Mouse (Mus musculus): Measurements from ENCODE around the gene Nup85.
A peak's percentile ranks its signal among the peaks of the same experiment; 100 is the strongest.

Gene Nup85

GRCm38 (mm10) chr11:115564064-115564809 is at the start of gene Nup85:
Gene Nup85 (plus strand): TSS chr11:115564434.
- H3K36me3 ChIP-seq (ENCODE audit: insufficient read depth, low read length), result peaks cover 41% of the 10 kb centered on the region
- no peak for TF ChIP-seq POU5F1 (IDR thresholded peaks at IDR 0.05; ENCODE audit: borderline replicate concordance, low read length)
- no peak for TF ChIP-seq CTCF (conservative IDR thresholded peaks at IDR 0.05; ENCODE audit: low read length)
- TF ChIP-seq NANOG (IDR thresholded peaks at IDR 0.05; ENCODE audit: borderline replicate concordance, low read length), result no peak
- no peaks in the 10 kb centered on the region for H3K27me3 ChIP-seq (ENCODE audit: insufficient read depth, low read length)
- H3K4me3 ChIP-seq (replicated peaks; ENCODE audit: low read length), result peak within 1 kb of the TSS; percentile 93
- no peaks in the 10 kb centered on the region for H3K9me3 ChIP-seq (ENCODE audit: low read length)
- H3K4me1 ChIP-seq (replicated peaks; ENCODE audit: low read depth, low read length), result peaks cover 29% of the 10 kb centered on the region

GRCm38 (mm10) chr11:115515021-115515420 is 49.2 kb upstream of the Nup85 start:
- Histone ChIP-seq H3K27me3 (ENCODE audit: insufficient read depth, low read length) (no peaks in the 10 kb centered on the region), H3K36me3 (ENCODE audit: insufficient read depth, low read length) (peaks cover 26% of the 10 kb centered on the region), H3K4me1 (replicated peaks; ENCODE audit: low read depth, low read length) (peaks cover 47% of the 10 kb centered on the region), H3K4me3 (replicated peaks; ENCODE audit: low read length) (peak overlapping the region; percentile 35), H3K9me3 (ENCODE audit: low read length) (no peaks in the 10 kb centered on the region)
- TF ChIP-seq NANOG (IDR thresholded peaks at IDR 0.05; ENCODE audit: borderline replicate concordance, low read length) (no peak), CTCF (conservative IDR thresholded peaks at IDR 0.05; ENCODE audit: low read length) (no peak), POU5F1 (IDR thresholded peaks at IDR 0.05; ENCODE audit: borderline replicate concordance, low read length) (no peak)

- no peaks in the 10 kb centered on the region for H3K9me3 ChIP-seq (ENCODE audit: low read length)
- peaks cover 28% of the 10 kb centered on the region for H3K4me1 ChIP-seq (replicated peaks; ENCODE audit: low read depth, low read length)
- TF ChIP-seq NANOG (IDR thresholded peaks at IDR 0.05; ENCODE audit: borderline replicate concordance, low read length), result no peak
- no peak for TF ChIP-seq POU5F1 (IDR thresholded peaks at IDR 0.05; ENCODE audit: borderline replicate concordance, low read length)
- TF ChIP-seq CTCF (conservative IDR thresholded peaks at IDR 0.05; ENCODE audit: low read length), result no peak
- peaks cover 28% of the 10 kb centered on the region for H3K36me3 ChIP-seq (ENCODE audit: insufficient read depth, low read length)
- H3K4me3 ChIP-seq (replicated peaks; ENCODE audit: low read length), result no peak overlapping the region
- no peaks in the 10 kb centered on the region for H3K27me3 ChIP-seq (ENCODE audit: insufficient read depth, low read length)
Observed at GRCm38 (mm10) chr11:115516942-115517341, 47.3 kb upstream of the Nup85 start.

GRCm38 (mm10) chr11:115518693-115519092 is 45.5 kb upstream of the Nup85 start:
- Histone ChIP-seq H3K4me3 (replicated peaks; ENCODE audit: low read length) (no peak overlapping the region), H3K36me3 (ENCODE audit: insufficient read depth, low read length) (peaks cover 29% of the 10 kb centered on the region), H3K4me1 (replicated peaks; ENCODE audit: low read depth, low read length) (peaks cover 20% of the 10 kb centered on the region), H3K9me3 (ENCODE audit: low read length) (no peaks in the 10 kb centered on the region), H3K27me3 (ENCODE audit: insufficient read depth, low read length) (no peaks in the 10 kb centered on the region)
- TF ChIP-seq POU5F1 (IDR thresholded peaks at IDR 0.05; ENCODE audit: borderline replicate concordance, low read length) (no peak), CTCF (conservative IDR thresholded peaks at IDR 0.05; ENCODE audit: low read length) (no peak), NANOG (IDR thresholded peaks at IDR 0.05; ENCODE audit: borderline replicate concordance, low read length) (no peak)

GRCm38 (mm10) chr11:115519581-115519980 is 44.7 kb upstream of the Nup85 start:
- H3K4me3 ChIP-seq (replicated peaks; ENCODE audit: low read length), result no peak overlapping the region
- H3K27me3 ChIP-seq (ENCODE audit: insufficient read depth, low read length), result no peaks in the 10 kb centered on the region
- H3K4me1 ChIP-seq (replicated peaks; ENCODE audit: low read depth, low read length), result peaks cover 19% of the 10 kb centered on the region
- H3K36me3 ChIP-seq (ENCODE audit: insufficient read depth, low read length), result peaks cover 38% of the 10 kb centered on the region
- H3K9me3 ChIP-seq (ENCODE audit: low read length), result no peaks in the 10 kb centered on the region
- no peak for TF ChIP-seq POU5F1 (IDR thresholded peaks at IDR 0.05; ENCODE audit: borderline replicate concordance, low read length)
- no peak for TF ChIP-seq NANOG (IDR thresholded peaks at IDR 0.05; ENCODE audit: borderline replicate concordance, low read length)
- no peak for TF ChIP-seq CTCF (conservative IDR thresholded peaks at IDR 0.05; ENCODE audit: low read length)

GRCm38 (mm10) chr11:115520218-115520617 is 44.0 kb upstream of the Nup85 start:
- Histone ChIP-seq H3K27me3 (ENCODE audit: insufficient read depth, low read length) (no peaks in the 10 kb centered on the region), H3K4me1 (replicated peaks; ENCODE audit: low read depth, low read length) (peaks cover 16% of the 10 kb centered on the region), H3K9me3 (ENCODE audit: low read length) (no peaks in the 10 kb centered on the region), H3K36me3 (ENCODE audit: insufficient read depth, low read length) (peaks cover 44% of the 10 kb centered on the region), H3K4me3 (replicated peaks; ENCODE audit: low read length) (no peak overlapping the region)
- TF ChIP-seq POU5F1 (IDR thresholded peaks at IDR 0.05; ENCODE audit: borderline replicate concordance, low read length), result no peak
- no peak for TF ChIP-seq CTCF (conservative IDR thresholded peaks at IDR 0.05; ENCODE audit: low read length)
- TF ChIP-seq NANOG (IDR thresholded peaks at IDR 0.05; ENCODE audit: borderline replicate concordance, low read length), result no peak

- Histone ChIP-seq H3K36me3 (ENCODE audit: insufficient read depth, low read length) (peaks cover 53% of the 10 kb centered on the region), H3K9me3 (ENCODE audit: low read length) (no peaks in the 10 kb centered on the region), H3K4me3 (replicated peaks; ENCODE audit: low read length) (no peak overlapping the region), H3K4me1 (replicated peaks; ENCODE audit: low read depth, low read length) (peaks cover 19% of the 10 kb centered on the region), H3K27me3 (ENCODE audit: insufficient read depth, low read length) (no peaks in the 10 kb centered on the region)
- TF ChIP-seq POU5F1 (IDR thresholded peaks at IDR 0.05; ENCODE audit: borderline replicate concordance, low read length) (no peak), CTCF (conservative IDR thresholded peaks at IDR 0.05; ENCODE audit: low read length) (no peak), NANOG (IDR thresholded peaks at IDR 0.05; ENCODE audit: borderline replicate concordance, low read length) (no peak)
Observed at GRCm38 (mm10) chr11:115521080-115521479, 43.2 kb upstream of the Nup85 start.

- no peak overlapping the region for H3K4me3 ChIP-seq (replicated peaks; ENCODE audit: low read length)
- H3K4me1 ChIP-seq (replicated peaks; ENCODE audit: low read depth, low read length), result peaks cover 28% of the 10 kb centered on the region
- H3K9me3 ChIP-seq (ENCODE audit: low read length), result no peaks in the 10 kb centered on the region
- no peaks in the 10 kb centered on the region for H3K27me3 ChIP-seq (ENCODE audit: insufficient read depth, low read length)
- peaks cover 64% of the 10 kb centered on the region for H3K36me3 ChIP-seq (ENCODE audit: insufficient read depth, low read length)
- no peak for TF ChIP-seq POU5F1 (IDR thresholded peaks at IDR 0.05; ENCODE audit: borderline replicate concordance, low read length)
- no peak for TF ChIP-seq NANOG (IDR thresholded peaks at IDR 0.05; ENCODE audit: borderline replicate concordance, low read length)
- no peak for TF ChIP-seq CTCF (conservative IDR thresholded peaks at IDR 0.05; ENCODE audit: low read length)
Observed at GRCm38 (mm10) chr11:115522238-115522637, 42.0 kb upstream of the Nup85 start.
